Mouse (Mus musculus) limb, embryonic 14.5 days (tissue): ENCODE measurements around the gene Dpm3. TPM values are rescaled to one million over a fixed set of nuclear protein-coding genes. Genes with fewer than 3 reads are reported as not detected.

Source experiments
- ATAC-seq: fragments of 200-750 bp; cut with Nextera tagmentation; 2 replicates; pipeline ENCODE4 v1.8.0; 2017; ENCODE audit warnings: low read depth, moderate number of reproducible peaks, moderate TSS enrichment; ENCODE audit not compliant: low FRiP score
- DNase-seq: peaks from one replicate; pipeline ENCODE4 v3.0.0-alpha.2; 2015; ENCODE audit warnings: low spot score
- H3K27ac ChIP-seq: fragments of 300-500 bp; sonication (generic); replicated peaks from 2 replicates; pipeline ENCODE4 v1.5.1; 2014; ENCODE audit warnings: low read depth, mild to moderate bottlenecking, low read length, moderate library complexity, mixed read lengths
- H3K27me3 ChIP-seq: fragments of 300-500 bp; sonication (generic); 2 replicates; pipeline ENCODE4 v1.6.1; 2014; ENCODE audit warnings: low read length, mixed read lengths; ENCODE audit not compliant: control insufficient read depth, insufficient read depth
- H3K36me3 ChIP-seq: fragments of 300-500 bp; sonication (generic); 2 replicates; pipeline ENCODE4 v1.6.1; 2014; ENCODE audit warnings: mild to moderate bottlenecking, low read length, moderate library complexity, mixed read lengths; ENCODE audit not compliant: control insufficient read depth, insufficient read depth
- H3K4me1 ChIP-seq: fragments of 300-500 bp; sonication (generic); 2 replicates; pipeline ENCODE4 v1.6.1; 2014; ENCODE audit warnings: antibody characterized with exemption, low read length, mixed read lengths; ENCODE audit not compliant: control insufficient read depth, insufficient read depth
- H3K4me2 ChIP-seq: fragments of 300-500 bp; sonication (generic); replicated peaks from 2 replicates; pipeline ENCODE4 v1.6.1; 2014; ENCODE audit warnings: low read depth, mild to moderate bottlenecking, low read length, moderate library complexity; ENCODE audit not compliant: severe bottlenecking
- H3K4me3 ChIP-seq: fragments of 300-500 bp; sonication (generic); replicated peaks from 2 replicates; pipeline ENCODE4 v1.5.1; 2014; ENCODE audit warnings: low read length
- H3K9ac ChIP-seq: fragments of 300-500 bp; sonication (generic); 2 replicates; pipeline ENCODE4 v1.6.1; 2014; ENCODE audit warnings: mild to moderate bottlenecking, low read depth, low read length, moderate library complexity; ENCODE audit not compliant: severe bottlenecking
- H3K9me3 ChIP-seq: fragments of 300-500 bp; sonication (generic); 2 replicates; pipeline ENCODE4 v1.6.1; 2016; ENCODE audit warnings: low read length; ENCODE audit not compliant: control insufficient read depth
- POLR2A ChIP-seq: fragments of 200-500 bp; IDR thresholded peaks from 2 replicates; pipeline ENCODE4 v1.8.0; 2012; ENCODE audit warnings: inconsistent platforms, mild to moderate bottlenecking, moderate library complexity, borderline replicate concordance; ENCODE audit not compliant: insufficient read depth, insufficient read length; ENCODE audit errors: extremely low read depth
- WGBS: fragments of 180-500 bp; shearing (Covaris S2); extraction: QIAGEN DNeasy Blood & Tissue Kit; methylation state at CpG from one replicate; pipeline ENCODE4 v1.1.7; 2014; 5-methylcytosine and 5-hydroxymethylcytosine counted together
- polyA plus RNA-seq, 2 experiments: library from polyadenylated mRNA; depleted of rRNA in 1 of 2; stranded (reverse) in 1 of 2; unstranded in 1 of 2; fragments of >200 nt; fragmentation: Nextera tagmentation in 1 of 2; extraction: Ambion mirVana in 1 of 2; gene quantifications; 2 replicates each; pipeline versions ENCODE4 v1.2.1 to v1.2.3; 2012 to 2014

The Dpm3 gene
- polyA plus RNA-seq, 2 experiments = 173 to 313 TPM

GRCm38 (mm10) chr3:89277281-89278021 is 18.3 kb downstream of the Dpm3 start:
- no peak for TF ChIP-seq POLR2A
- H3K9me3 ChIP-seq = no peaks in the 10 kb centered on the region
- peak overlapping the region; percentile 96 for H3K4me2 ChIP-seq
- peak overlapping the region; percentile 48 for H3K4me3 ChIP-seq
- H3K27me3 ChIP-seq = no peaks in the 10 kb centered on the region
- WGBS = 25% methylated on average over 14 of the region's 14 CpGs
- H3K9ac ChIP-seq = peak overlapping the region; percentile 70
- peak overlapping the region; percentile 56 for H3K27ac ChIP-seq
- H3K4me1 ChIP-seq = peaks cover 34% of the 10 kb centered on the region
- H3K36me3 ChIP-seq = peaks cover 26% of the 10 kb centered on the region
- no peak for ATAC-seq
- DNase-seq = no peak

GRCm38 (mm10) chr3:89278107-89278506 is 18.9 kb downstream of the Dpm3 start:
- peaks cover 21% of the 10 kb centered on the region for H3K36me3 ChIP-seq
- no peaks in the 10 kb centered on the region for H3K9me3 ChIP-seq
- no peak for ATAC-seq
- no peak for TF ChIP-seq POLR2A
- peak overlapping the region; percentile 96 for H3K4me2 ChIP-seq
- H3K27me3 ChIP-seq = no peaks in the 10 kb centered on the region
- H3K9ac ChIP-seq = peak overlapping the region; percentile 70
- peak overlapping the region; percentile 48 for H3K4me3 ChIP-seq
- peaks cover 34% of the 10 kb centered on the region for H3K4me1 ChIP-seq
- 48% methylated on average over 7 of the region's 7 CpGs for WGBS
- no peak for DNase-seq
- H3K27ac ChIP-seq = 0 out of 2 replicates have a peak overlapping the region, but pooled peaks have one; percentile 73

- no peak for ATAC-seq
- Histone ChIP-seq H3K36me3 (peaks cover 21% of the 10 kb centered on the region), H3K27me3 (no peaks in the 10 kb centered on the region), H3K9me3 (no peaks in the 10 kb centered on the region), H3K4me3 (peak overlapping the region; percentile 48), H3K4me2 (peak overlapping the region; percentile 96), H3K27ac (peak overlapping the region; percentile 73), H3K4me1 (peaks cover 34% of the 10 kb centered on the region), H3K9ac (peak overlapping the region; percentile 70)
- WGBS = 11% methylated on average over 8 of the region's 8 CpGs
- DNase-seq = no peak
- TF ChIP-seq POLR2A = no peak
Observed at GRCm38 (mm10) chr3:89278643-89279042, 19.5 kb downstream of the Dpm3 start.

- ATAC-seq (peak; percentile 81), DNase-seq (peak; percentile 81)
- H3K9ac ChIP-seq = peak overlapping the region; percentile 70
- peaks cover 34% of the 10 kb centered on the region for H3K4me1 ChIP-seq
- peak overlapping the region; percentile 73 for H3K27ac ChIP-seq
- peak overlapping the region; percentile 96 for H3K4me2 ChIP-seq
- 0 out of 2 replicates have a peak, but pooled peaks have one; percentile 64 for TF ChIP-seq POLR2A
- H3K4me3 ChIP-seq = peak overlapping the region; percentile 48
- H3K9me3 ChIP-seq = no peaks in the 10 kb centered on the region
- peaks cover 17% of the 10 kb centered on the region for H3K36me3 ChIP-seq
- no peaks in the 10 kb centered on the region for H3K27me3 ChIP-seq
- 2% methylated on average over 35 of the region's 35 CpGs for WGBS
Observed at GRCm38 (mm10) chr3:89279153-89279890, 20.2 kb downstream of the Dpm3 start.

GRCm38 (mm10) chr3:89280050-89280605 is 21.0 kb downstream of the Dpm3 start:
- ATAC-seq = 0 out of 2 replicates have a peak, but pooled peaks have one; percentile 1
- WGBS = under 1% methylated on average over 29 of the region's 29 CpGs

More at GRCm38 (mm10) chr3:89280050-89280605, 21.0 kb downstream of the Dpm3 start:
- peak overlapping the region; percentile 65; the same call in 1 of the 2 replicates for H3K27ac ChIP-seq
- no peaks in the 10 kb centered on the region for H3K27me3 ChIP-seq
- H3K4me3 ChIP-seq = peak overlapping the region; percentile 48
- peaks cover 11% of the 10 kb centered on the region for H3K36me3 ChIP-seq
- H3K4me1 ChIP-seq = peaks cover 34% of the 10 kb centered on the region
- TF ChIP-seq POLR2A = no peak
- peak overlapping the region; percentile 70 for H3K9ac ChIP-seq
- H3K4me2 ChIP-seq = peak overlapping the region; percentile 96
- no peak for DNase-seq
- no peaks in the 10 kb centered on the region for H3K9me3 ChIP-seq
